Mouse (Mus musculus) embryonic fibroblast, embryonic 13.5 days (primary cell): ENCODE results near the gene C2cd3.

ENCODE experiments used
- CTCF ChIP-seq: IDR thresholded peaks from 2 replicates; pipeline ENCODE4 v1.5.1; 2011; ENCODE audit warnings: mild to moderate bottlenecking, control low read depth, low read length, moderate library complexity, borderline replicate concordance; ENCODE audit not compliant: insufficient read depth
- POLR2A ChIP-seq: IDR thresholded peaks from 2 replicates; pipeline ENCODE4 v1.6.1; 2011; ENCODE audit warnings: low read depth, mild to moderate bottlenecking, control low read depth, low read length, moderate library complexity

- no peak for TF ChIP-seq POLR2A
- TF ChIP-seq CTCF = no peak
These were observed 16.1 kb downstream of the C2cd3 start for GRCm38 (mm10) chr7:100388174-100388573.
